Mouse (Mus musculus) left cerebral cortex, postnatal 25 days (tissue): ENCODE measurements at regions not wholly inside any gene's neighbourhood (a gene's known extent, or its start where the extent isn't known, plus 50 kb on each side); places are given as distances from the start of the nearest gene placed in this dataset.

Experiments
- DNase-seq, 2 experiments: peaks; one replicate each; pipeline ENCODE4 v3.0.0; 2022; ENCODE audit warnings: low spot score in 2 of 2, mixed read lengths in 1 of 2
- intact Hi-C: fragments of 180-260 bp; cut with DNase I; formaldehyde crosslinking; loops from one replicate; pipeline ENCODE4 v1.15.1; 2025

- DNase-seq: peak; percentile 34 to 72
Measured at GRCm38 (mm10) chrX:139392777-139393176, 59.3 kb downstream of the Trap1a start.

GRCm38 (mm10) chrX:139416701-139417100 is 63.5 kb upstream of the D330045A20Rik start:
- intact Hi-C loops: loop anchor here (5.0 kb wide), 2 partner anchors 251 to 351 kb away; no protein-coding TSS in a partner anchor
- peak; percentile 51 to 57 for DNase-seq

More at GRCm38 (mm10) chrX:139392777-139393176, 59.3 kb downstream of the Trap1a start:
- intact Hi-C loops: no loop called here

GRCm38 (mm10) chrX:139419867-139420266 is 60.3 kb upstream of the D330045A20Rik start:
- intact Hi-C loops: loop anchor here (5.0 kb wide), 2 partner anchors 247 to 347 kb away; no protein-coding TSS in a partner anchor
- DNase-seq: peak in 1 of 2 experiments; percentile 1

- no peak for DNase-seq
- intact Hi-C loops: no loop called here
Measured at GRCm38 (mm10) chrX:139424307-139424706, 55.9 kb upstream of the D330045A20Rik start.
